Mouse (Mus musculus): ENCODE results near the gene Tns1. TPM values are rescaled to one million over a fixed set of nuclear protein-coding genes. Genes with fewer than 3 reads are reported as not detected.

Tns1 gene
- total and polyA plus RNA-seq, 3 experiments, result 0.40 to 3.6 (median 0.89) TPM

DNA sequence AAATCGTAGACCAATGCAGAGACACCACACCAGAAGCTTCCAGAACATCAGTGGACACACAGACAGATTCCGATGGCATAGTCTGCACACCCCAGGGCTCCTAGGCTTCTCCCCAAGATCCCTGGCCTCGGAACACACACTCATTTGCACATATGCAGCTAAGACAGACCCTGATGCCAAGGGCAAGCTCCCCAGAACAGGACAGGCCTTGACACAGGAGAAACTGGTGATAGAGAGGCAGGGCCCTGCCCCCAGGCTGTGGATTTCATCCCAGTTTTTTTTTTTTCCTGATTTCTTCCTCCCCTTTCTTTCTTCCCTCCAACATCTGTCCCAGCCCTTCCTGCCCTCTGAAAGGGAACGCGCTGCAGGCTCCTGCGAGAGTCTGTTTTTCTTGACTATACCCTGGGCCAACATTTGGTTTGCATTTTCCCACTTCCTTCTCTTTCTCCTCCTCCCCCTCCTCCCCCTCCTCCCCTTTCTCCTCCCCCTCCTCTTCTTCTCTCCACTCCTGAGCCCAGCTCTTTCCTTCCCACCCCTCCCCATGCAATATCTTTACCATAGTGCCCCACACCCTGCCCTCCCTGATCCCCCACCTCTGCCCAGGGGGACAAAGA lies 32.5 kb downstream of the Tns1 start:
- no peak for TF ChIP-seq JUN (IDR thresholded peaks at IDR 0.05; ENCODE audit: insufficient read depth, low read depth, low read length)
- TF ChIP-seq MAZ (IDR thresholded peaks at IDR 0.05; ENCODE audit: low read depth, low read length), result no peak
- TF ChIP-seq ZC3H11A (IDR thresholded peaks at IDR 0.05; ENCODE audit: low read depth, low read length), result no peak
- no peak for TF ChIP-seq HCFC1 (IDR thresholded peaks at IDR 0.05; ENCODE audit: low read depth, low read length)
- no peak for TF ChIP-seq MXI1 (IDR thresholded peaks at IDR 0.05; ENCODE audit: low read depth, low read length)
- Histone ChIP-seq H3K4me2 (ENCODE audit: insufficient read depth, low read depth, poor library complexity, severe bottlenecking) (no peak overlapping the region), H3K4me3 (replicated peaks in 1 of 3; ENCODE audit: low read depth in 2 of 3, low read length in 2 of 3, poor library complexity in 1 of 3) (no peak overlapping the region), H3K27me3 (replicated peaks) (peaks cover 29% of the 10 kb centered on the region), H3K36me3 (replicated peaks in 1 of 2; ENCODE audit: control insufficient read depth in 1 of 2, insufficient read depth in 1 of 2, low read length in 1 of 2) (no peaks in the 10 kb centered on the region), H3K4me1 (ENCODE audit: control insufficient read depth in 1 of 2, insufficient read depth in 2 of 2) (peaks cover 2 to 56% of the 10 kb centered on the region in 2 experiments; a peak in 2 of 4 replicates), H3K9me3 (replicated peaks; ENCODE audit: low read length) (no peaks in the 10 kb centered on the region), H3K9ac (ENCODE audit: insufficient read depth, low read depth) (no peak overlapping the region), H3K27ac (ENCODE audit: insufficient read depth, low read depth) (no peak overlapping the region), H3K79me2 (replicated peaks; ENCODE audit: control insufficient read depth, extremely low read depth, insufficient read depth, poor library complexity, severe bottlenecking) (no peaks in the 10 kb centered on the region)
- in situ Hi-C loops (cut with MboI; ENCODE audit: low pct_ligation_motif_present, low pct_unique_long_range_greater_than_20kb, low sequenced_read_pairs) (no loop called here), dilution Hi-C loops (cut with MboI; ENCODE audit: extremely low pct_ligation_motif_present, extremely low pct_unique_long_range_greater_than_20kb, low sequenced_read_pairs) (no loop called here)
- no peak for DNase-seq (ENCODE audit: extremely low read depth)

DNA sequence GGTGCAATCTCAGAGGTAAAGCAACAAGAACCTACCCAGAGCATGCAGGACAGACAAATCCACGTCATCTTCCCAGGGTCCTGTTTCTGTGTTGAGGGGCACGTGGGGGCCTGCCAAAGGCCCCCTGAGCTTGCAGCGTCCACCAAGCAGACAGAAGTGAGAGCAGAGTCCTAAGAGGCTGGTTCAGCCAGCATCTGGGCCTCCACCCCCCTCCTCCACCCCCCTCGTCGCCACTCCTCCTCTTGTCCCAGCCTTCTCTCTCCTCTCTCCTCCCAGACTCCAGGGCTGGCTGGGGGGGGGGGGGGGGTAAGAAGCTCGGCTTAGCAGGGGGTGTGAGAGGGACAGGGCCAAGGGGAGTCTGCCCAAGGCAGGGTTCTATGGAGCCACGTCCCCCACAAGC lies 33.1 kb downstream of the Tns1 start:
- dilution Hi-C loops (cut with MboI; ENCODE audit: extremely low pct_ligation_motif_present, extremely low pct_unique_long_range_greater_than_20kb, low sequenced_read_pairs), result no loop called here
- peaks cover 2 to 60% of the 10 kb centered on the region in 2 experiments; a peak in 3 of 4 replicates for H3K4me1 ChIP-seq (ENCODE audit: control insufficient read depth in 1 of 2, insufficient read depth in 2 of 2)
- H3K4me2 ChIP-seq (ENCODE audit: insufficient read depth, low read depth, poor library complexity, severe bottlenecking), result no peak overlapping the region
- TF ChIP-seq IRF4 (IDR thresholded peaks at IDR 0.05; ENCODE audit: low read depth, low read length) (no peak), KAT2A (IDR thresholded peaks at IDR 0.05; ENCODE audit: insufficient replicate concordance, low read length) (no peak), ETS1 (conservative IDR thresholded peaks at IDR 0.05; ENCODE audit: low read depth, low read length) (no peak), BHLHE40 (IDR thresholded peaks at IDR 0.05; ENCODE audit: low read depth, low read length) (no peak), NRF1 (IDR thresholded peaks at IDR 0.05; ENCODE audit: low read depth, low read length) (no peak), CTCF (conservative IDR thresholded peaks at IDR 0.05 in 1 of 2, IDR thresholded peaks at IDR 0.05 in 1 of 2; ENCODE audit: low read depth in 2 of 2, low read length in 2 of 2) (no peak), MYC (IDR thresholded peaks at IDR 0.05; ENCODE audit: low read depth, low read length) (no peak), ZC3H11A (IDR thresholded peaks at IDR 0.05; ENCODE audit: low read depth, low read length) (no peak), ZMIZ1 (IDR thresholded peaks at IDR 0.05; ENCODE audit: low read depth, low read length) (no peak), E2F4 (IDR thresholded peaks at IDR 0.05; ENCODE audit: insufficient replicate concordance, low read depth, low read length) (no peak), JUN (IDR thresholded peaks at IDR 0.05; ENCODE audit: insufficient read depth, low read depth, low read length) (no peak), TBP (conservative IDR thresholded peaks at IDR 0.05; ENCODE audit: low read depth, low read length) (no peak), ZKSCAN1 (IDR thresholded peaks at IDR 0.05; ENCODE audit: borderline replicate concordance, low read depth, low read length) (no peak), NELFE (IDR thresholded peaks at IDR 0.05; ENCODE audit: low read depth, low read length) (no peak), TCF12 (IDR thresholded peaks at IDR 0.05; ENCODE audit: low read depth, low read length) (no peak), MAX (IDR thresholded peaks at IDR 0.05; ENCODE audit: low read length) (no peak), MAZ (IDR thresholded peaks at IDR 0.05; ENCODE audit: low read depth, low read length) (no peak), MXI1 (IDR thresholded peaks at IDR 0.05; ENCODE audit: low read depth, low read length) (no peak), GABPA (IDR thresholded peaks at IDR 0.05; ENCODE audit: insufficient replicate concordance, low read depth, low read length) (no peak)
- in situ Hi-C loops (cut with MboI; ENCODE audit: low pct_ligation_motif_present, low pct_unique_long_range_greater_than_20kb, low sequenced_read_pairs), result no loop called here
- no peaks in the 10 kb centered on the region for H3K79me2 ChIP-seq (replicated peaks; ENCODE audit: control insufficient read depth, extremely low read depth, insufficient read depth, poor library complexity, severe bottlenecking)
- no peak overlapping the region for H3K4me3 ChIP-seq (replicated peaks in 1 of 3; ENCODE audit: low read depth in 2 of 3, low read length in 2 of 3, poor library complexity in 1 of 3)
- no peak overlapping the region for H3K27ac ChIP-seq (ENCODE audit: insufficient read depth, low read depth)
- peaks cover 24% of the 10 kb centered on the region for H3K27me3 ChIP-seq (replicated peaks)
- H3K36me3 ChIP-seq (replicated peaks in 1 of 2; ENCODE audit: control insufficient read depth in 1 of 2, insufficient read depth in 1 of 2, low read length in 1 of 2), result no peaks in the 10 kb centered on the region
- H3K9ac ChIP-seq (ENCODE audit: insufficient read depth, low read depth), result no peak overlapping the region
- DNase-seq (ENCODE audit: extremely low read depth), result no peak
- no peaks in the 10 kb centered on the region for H3K9me3 ChIP-seq (replicated peaks; ENCODE audit: low read length)

All from CH12.LX (cell line).